Mouse (Mus musculus) kidney, adult 2 months (tissue): Measurements from ENCODE around the gene Gsn.

Experiments
- CTCF ChIP-seq: fragments of 200-500 bp; conservative IDR thresholded peaks from 2 replicates; pipeline ENCODE4 v1.5.1; 2011; ENCODE audit warnings: low read depth, mild to moderate bottlenecking, control low read depth, low read length, moderate library complexity, mixed read lengths; ENCODE audit not compliant: insufficient read depth, insufficient read length
- POLR2A ChIP-seq: fragments of 200-500 bp; IDR thresholded peaks from one replicate; pipeline ENCODE4 v1.6.1; 2011; ENCODE audit warnings: low read depth, low read length, control low read depth

DNA sequence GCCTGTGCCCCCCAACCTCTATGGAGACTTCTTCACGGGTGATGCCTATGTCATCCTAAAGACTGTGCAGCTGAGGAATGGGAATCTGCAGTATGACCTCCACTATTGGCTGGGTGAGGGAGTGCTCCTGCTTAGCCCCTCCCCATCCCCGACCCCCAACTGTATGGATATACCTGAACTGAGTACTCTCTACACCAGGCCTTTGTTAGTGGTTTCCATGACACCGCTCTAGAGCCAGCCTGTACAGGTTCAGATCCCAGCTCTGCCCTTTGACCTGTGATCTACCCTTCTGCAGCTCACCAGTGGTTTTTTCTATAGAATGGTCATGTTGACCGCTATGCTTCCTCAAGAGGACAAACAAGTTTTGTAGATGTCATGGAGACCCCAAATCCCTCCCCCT, 27.8 kb downstream of the Gsn start:
- TF ChIP-seq CTCF, result no peak
- TF ChIP-seq POLR2A, result no peak
